Mouse (Mus musculus): ENCODE measurements around the gene Mtch2.

DNA sequence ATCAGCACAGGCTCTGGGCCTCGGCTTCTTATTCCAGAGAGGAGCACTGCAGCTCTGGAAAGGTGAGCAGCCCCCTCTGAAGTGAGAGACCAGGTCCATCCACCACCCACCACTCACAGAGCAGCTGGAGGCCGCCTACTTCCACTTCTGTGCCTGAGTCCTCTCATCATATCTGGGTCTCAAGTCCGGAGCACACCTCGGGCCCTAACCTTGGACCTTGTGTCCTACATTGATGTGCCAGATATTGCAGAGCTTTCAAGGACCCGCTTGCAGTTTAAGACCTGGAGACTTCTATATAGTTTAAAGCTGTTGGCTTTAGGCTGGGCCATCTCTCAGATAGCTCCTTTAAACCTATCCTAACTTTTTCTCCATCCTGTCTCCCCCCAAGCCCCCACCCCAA, 13.5 kb upstream of the Mtch2 start:
- TF ChIP-seq CTCF (IDR thresholded peaks at IDR 0.05; ENCODE audit: low read depth, low read length): no peak
- TF ChIP-seq GATA1 (IDR thresholded peaks at IDR 0.05; ENCODE audit: borderline replicate concordance, low read length): no peak
- no peak for TF ChIP-seq TAL1 (conservative IDR thresholded peaks at IDR 0.05; ENCODE audit: low read depth, low read length)
- no peak for TF ChIP-seq POLR2AphosphoS5 (IDR thresholded peaks at IDR 0.05; ENCODE audit: insufficient replicate concordance, low read depth, low read length)
